Mouse (Mus musculus) heart, adult 2 months (tissue): ENCODE results near the gene Gm20738. TPM values are rescaled to one million over a fixed set of nuclear protein-coding genes. Genes with fewer than 3 reads are reported as not detected.
"Not testable (repeated sequence)": the region's sequence is repeated elsewhere in the genome, so short reads cannot be mapped to it uniquely, and the experiment has no call there.

Experiments
- DNase-seq, 2 experiments: peaks; one replicate each; pipeline ENCODE4 v3.0.0; 2021
- H3K27ac ChIP-seq: fragments of 200-600 bp; 2 replicates; pipeline ENCODE4 v1.8.1; 2022
- H3K27me3 ChIP-seq: fragments of 200-500 bp; 2 replicates; pipeline ENCODE4 v1.6.1; 2012; ENCODE audit warnings: mild to moderate bottlenecking, low read length, inconsistent platforms, mixed read lengths; ENCODE audit not compliant: control insufficient read depth, insufficient read depth
- H3K36me3 ChIP-seq: fragments of 200-500 bp; 2 replicates; pipeline ENCODE4 v1.6.1; 2012; ENCODE audit warnings: low read length, inconsistent platforms; ENCODE audit not compliant: control insufficient read depth, insufficient read depth
- H3K4me1 ChIP-seq: fragments of 200-500 bp; 2 replicates; pipeline ENCODE4 v1.6.1; 2011; ENCODE audit warnings: low read length; ENCODE audit not compliant: control insufficient read depth, insufficient read depth
- H3K4me3 ChIP-seq: fragments of 200-600 bp; 2 replicates; pipeline ENCODE4 v1.8.1; 2022
- H3K79me2 ChIP-seq: fragments of 200-500 bp; replicated peaks from 2 replicates; pipeline ENCODE4 v1.6.1; 2012; ENCODE audit warnings: mild to moderate bottlenecking, inconsistent platforms, low read length, moderate library complexity, mixed read lengths; ENCODE audit not compliant: control insufficient read depth, insufficient read depth
- H3K9ac ChIP-seq: fragments of 200-500 bp; 2 replicates; pipeline ENCODE4 v1.6.1; 2012; ENCODE audit warnings: low read depth, mild to moderate bottlenecking, control low read depth, inconsistent platforms, low read length, mixed read lengths
- WGBS: fragments of 180-500 bp; shearing (Covaris S2); methylation state at CpG from one replicate; pipeline ENCODE4 v1.1.7; 2018; 5-methylcytosine and 5-hydroxymethylcytosine counted together
- intact Hi-C: fragments of 180-260 bp; cut with DNase I; formaldehyde crosslinking; loops from one replicate; pipeline ENCODE4 v1.15.1; 2025
- long read RNA-seq: library from polyadenylated mRNA; stranded (forward); transcript quantifications from one replicate; pipeline ENCODE4 v2.0.0, GENCODE M21; 2021
- polyA plus RNA-seq: library from polyadenylated mRNA; depleted of rRNA; stranded (reverse); fragments of >200 nt; gene quantifications from 2 replicates; pipeline ENCODE4 v1.2.3, GENCODE M21; 2012; rRNA removed
- total RNA-seq, 2 experiments: library from RNA; stranded (reverse); gene quantifications; 2 replicates each; pipeline ENCODE4 v1.2.3; 2021

Gene Gm20738
- total RNA-seq (not detected), polyA plus RNA-seq (not detected in 2 replicates)
- long read RNA-seq: 0 reads

DNA sequence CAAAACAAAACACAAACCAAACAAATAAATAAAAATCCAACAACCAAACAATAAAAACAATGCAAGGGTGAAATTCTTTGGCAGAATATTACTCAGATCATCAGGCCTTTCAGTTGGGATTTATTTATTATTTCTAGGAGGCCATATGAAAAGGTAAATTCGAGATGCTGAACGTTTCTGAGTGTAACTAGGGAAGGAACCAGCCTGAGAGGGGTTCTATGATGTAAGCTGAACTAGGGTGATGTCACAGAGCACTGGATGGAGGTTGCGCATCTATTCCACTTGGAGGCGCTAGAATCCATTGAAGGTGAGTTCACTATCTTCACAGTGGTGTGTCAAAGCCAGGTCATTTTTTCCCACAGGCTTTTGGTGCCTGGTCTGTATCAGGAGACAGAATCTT, at the start of gene Gm20738:
Gm20738 (plus strand) TSS at position 301 of the 400 bp plus-strand sequence.
- H3K4me3 ChIP-seq, DNase-seq, H3K36me3 ChIP-seq, intact Hi-C loops, H3K27me3 ChIP-seq, H3K79me2 ChIP-seq, H3K27ac ChIP-seq, H3K4me1 ChIP-seq, H3K9ac ChIP-seq: not testable (repeated sequence)
- no CpG with 5 or more reads among the region's 4 CpGs for WGBS
